Mouse (Mus musculus): ENCODE measurements at regions not wholly inside any gene's neighbourhood (a gene's known extent, or its start where the extent isn't known, plus 50 kb on each side); places are given as distances from the start of the nearest gene placed in this dataset.

DNA sequence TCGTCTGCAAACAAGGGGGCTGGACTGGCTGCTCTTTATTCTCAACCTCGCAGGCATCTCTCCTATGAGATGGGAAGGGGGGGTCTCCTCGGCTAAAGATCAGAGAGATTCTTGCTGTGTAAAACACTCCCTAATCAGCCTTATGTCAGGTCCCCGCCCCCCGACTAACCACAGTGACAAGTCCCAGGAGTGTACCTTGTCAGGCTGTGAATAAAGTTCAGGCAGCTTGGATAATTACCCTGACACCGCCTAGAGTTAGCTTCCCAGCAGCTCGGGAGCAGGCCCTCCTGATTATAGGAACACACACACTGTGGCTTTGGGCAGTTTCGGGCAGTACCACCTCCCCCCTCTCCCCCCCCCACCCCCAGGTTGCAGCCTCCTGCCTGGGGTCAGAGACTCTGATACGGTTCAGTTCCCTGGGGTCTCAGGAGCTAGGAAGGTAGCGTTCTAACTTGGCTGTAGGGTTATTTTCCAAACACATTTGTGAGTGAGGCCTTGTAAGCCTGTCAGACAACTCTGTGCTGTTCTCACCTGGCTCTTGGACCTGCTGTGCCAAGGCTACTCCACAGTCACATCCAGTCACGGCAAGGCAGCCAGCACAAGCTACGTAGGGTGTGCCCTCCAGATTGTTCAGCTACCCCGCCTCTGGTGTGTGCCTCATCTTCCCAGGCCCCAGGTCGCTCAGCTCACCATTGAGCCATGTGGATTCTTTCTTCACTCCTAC is 461.0 kb upstream of the Zmiz1 start:
- WGBS, result 70% methylated on average over 14 of the region's 14 CpGs
- no peak overlapping the region for H3K4me3 ChIP-seq (ENCODE audit: insufficient read depth, low read depth, low read length)
- H3K27ac ChIP-seq (ENCODE audit: insufficient read depth, low read depth, low read length), result no peak overlapping the region
- TF ChIP-seq POLR2A (IDR thresholded peaks at IDR 0.05; ENCODE audit: insufficient read depth, low read depth, low read length) (no peak), CTCF (IDR thresholded peaks at IDR 0.05; ENCODE audit: insufficient read depth, low read depth, low read length) (no peak)
- H3K4me1 ChIP-seq (ENCODE audit: control insufficient read depth, insufficient read depth, low read length), result peaks cover 30% of the 10 kb centered on the region

DNA sequence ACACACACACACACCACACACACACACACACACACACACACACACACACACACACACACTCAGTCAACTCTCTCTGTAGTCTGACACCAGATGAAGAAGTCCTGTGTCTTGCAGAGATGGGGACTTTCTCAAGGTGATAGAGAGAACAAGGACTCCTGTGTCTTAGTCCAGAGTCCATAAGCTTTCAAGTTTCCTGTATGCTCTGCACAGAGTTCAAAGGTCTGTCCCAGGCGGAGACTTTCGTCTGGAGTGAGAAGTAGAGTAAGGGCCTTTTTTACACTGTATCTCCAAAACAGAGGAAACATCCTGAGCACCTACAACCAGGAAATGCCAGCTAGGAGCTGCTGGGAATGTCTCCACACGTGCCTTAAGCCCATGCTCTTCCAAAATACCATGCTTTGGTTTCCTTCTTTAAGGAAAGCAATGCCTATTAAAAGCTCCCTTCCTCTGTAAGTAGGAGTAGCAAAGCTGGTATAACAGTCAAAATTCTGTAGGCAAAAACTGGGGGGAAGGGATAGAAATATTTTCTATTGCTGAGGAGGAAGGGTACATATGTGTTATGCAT is 459.9 kb upstream of the Zmiz1 start:
- Histone ChIP-seq H3K27ac (ENCODE audit: insufficient read depth, low read depth, low read length) (no peak overlapping the region), H3K4me3 (ENCODE audit: insufficient read depth, low read depth, low read length) (no peak overlapping the region), H3K4me1 (ENCODE audit: control insufficient read depth, insufficient read depth, low read length) (peaks cover 24% of the 10 kb centered on the region)
- TF ChIP-seq CTCF (IDR thresholded peaks at IDR 0.05; ENCODE audit: insufficient read depth, low read depth, low read length) (no peak), POLR2A (IDR thresholded peaks at IDR 0.05; ENCODE audit: insufficient read depth, low read depth, low read length) (no peak)
- 78% methylated on average over 3 of the region's 3 CpGs for WGBS

DNA sequence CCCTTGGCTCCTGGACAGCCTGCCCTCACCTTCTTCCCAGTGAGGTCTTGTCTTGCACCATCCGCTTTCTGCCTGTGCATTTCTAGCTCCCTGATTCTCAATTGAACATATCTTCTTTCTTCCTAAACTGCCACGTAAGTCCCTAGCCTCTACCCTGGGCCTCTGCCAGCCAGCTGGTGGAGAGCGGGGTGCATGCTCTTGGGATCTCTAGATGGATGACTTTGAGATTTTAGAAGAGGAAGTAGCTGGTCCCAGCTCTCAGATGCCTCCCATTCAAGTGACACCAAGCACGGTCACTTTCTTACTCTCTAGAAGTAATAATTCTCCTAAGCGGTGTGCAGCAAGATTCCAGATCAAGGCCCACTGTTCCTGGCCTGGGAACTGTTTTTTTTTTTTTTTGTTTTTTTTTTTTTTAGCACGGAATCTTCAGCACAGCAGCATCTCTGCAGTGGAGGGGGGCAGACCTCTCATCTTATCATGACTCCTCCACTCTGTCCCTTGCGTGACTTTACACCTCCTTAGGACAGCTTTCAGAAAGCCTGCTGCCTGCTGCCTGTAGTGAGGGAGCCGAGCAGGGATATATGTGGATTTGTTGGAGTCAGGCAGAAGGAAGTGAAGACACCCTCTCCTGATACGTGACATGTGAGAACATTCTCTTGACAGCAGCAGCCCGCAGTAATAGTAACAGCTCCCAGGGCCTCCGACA is 453.6 kb upstream of the Zmiz1 start:
- Histone ChIP-seq H3K4me1 (ENCODE audit: control insufficient read depth, insufficient read depth, low read length) (peaks cover 4% of the 10 kb centered on the region; the same call in 1 of the 2 replicates), H3K4me3 (ENCODE audit: insufficient read depth, low read depth, low read length) (no peak overlapping the region), H3K27ac (ENCODE audit: insufficient read depth, low read depth, low read length) (no peak overlapping the region)
- WGBS, result 78% methylated on average over 11 of the region's 11 CpGs
- TF ChIP-seq POLR2A (IDR thresholded peaks at IDR 0.05; ENCODE audit: insufficient read depth, low read depth, low read length), result no peak

DNA sequence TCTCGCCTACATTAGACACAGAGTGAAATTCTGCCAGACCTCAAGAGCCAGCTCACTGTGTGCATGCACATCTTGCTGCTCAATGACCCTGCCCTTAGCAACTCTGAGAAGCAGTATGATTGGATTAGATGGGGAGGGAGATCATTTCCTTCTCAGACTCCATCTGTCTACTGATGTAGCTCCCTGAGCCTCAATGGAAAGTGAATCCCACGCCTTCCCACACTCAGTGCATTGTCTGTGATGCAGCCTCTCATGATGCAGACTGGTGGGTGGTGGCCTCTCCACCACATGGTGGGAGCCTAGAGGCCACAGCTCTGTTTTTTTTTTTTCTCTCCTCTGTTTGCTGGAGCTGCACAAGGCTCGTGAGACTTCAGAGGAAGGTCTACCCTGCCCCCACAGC is 447.1 kb upstream of the Zmiz1 start:
- no peak for TF ChIP-seq CTCF (IDR thresholded peaks at IDR 0.05; ENCODE audit: insufficient read depth, low read depth, low read length)
- 61% methylated on average over 3 of the region's 3 CpGs for WGBS
- Histone ChIP-seq H3K4me3 (ENCODE audit: insufficient read depth, low read depth, low read length) (no peak overlapping the region), H3K27ac (ENCODE audit: insufficient read depth, low read depth, low read length) (no peak overlapping the region), H3K4me1 (ENCODE audit: control insufficient read depth, insufficient read depth, low read length) (peaks cover 11% of the 10 kb centered on the region)

DNA sequence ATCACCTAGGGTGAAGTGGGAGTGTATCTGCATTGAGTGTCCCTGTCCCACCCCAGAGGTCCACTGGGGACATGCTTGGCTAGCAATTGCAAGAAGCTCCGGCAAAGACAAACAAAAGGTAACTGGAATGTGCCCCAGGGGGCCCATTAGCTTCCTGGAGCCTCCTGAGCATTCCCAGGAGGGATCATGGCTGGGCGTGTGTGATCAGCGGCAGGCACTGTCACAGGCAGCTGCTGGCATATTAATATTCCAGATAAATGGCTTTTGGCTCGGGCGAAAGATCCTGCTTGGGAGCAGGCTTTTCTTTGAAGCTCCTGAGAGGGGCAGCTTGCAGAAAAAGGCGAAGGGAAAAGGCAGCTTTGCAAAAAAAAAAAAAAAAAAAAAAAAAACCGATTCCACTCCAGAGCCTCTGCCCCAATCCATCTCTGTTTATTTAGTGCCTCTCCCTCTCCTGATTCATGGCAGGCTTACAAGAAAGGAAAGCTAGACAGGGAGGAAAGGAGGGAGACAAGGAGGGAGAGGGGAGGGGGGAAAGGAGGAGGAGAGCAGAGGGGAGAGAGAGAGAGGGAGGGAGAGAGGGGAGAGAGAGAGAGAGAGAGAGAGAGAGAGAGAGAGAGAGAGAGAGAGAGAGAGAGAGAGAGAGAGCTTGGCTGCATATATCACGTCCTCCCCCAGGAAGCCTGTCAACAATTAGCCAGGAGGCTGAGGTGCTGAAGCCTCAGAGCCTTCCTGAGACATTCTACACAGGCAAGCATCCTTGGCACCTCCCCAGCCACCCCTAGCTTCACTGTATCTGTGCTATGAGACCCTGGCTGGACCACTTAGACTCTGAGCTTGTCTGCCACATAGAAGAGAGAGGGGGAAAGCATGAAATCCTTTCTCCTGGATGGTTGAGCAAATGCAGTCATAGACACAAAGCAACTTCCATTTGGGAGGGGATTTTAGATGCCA is 443.4 kb upstream of the Zmiz1 start:
- WGBS, result 21% methylated on average over 8 of the region's 8 CpGs
- no peak for TF ChIP-seq POLR2A (IDR thresholded peaks at IDR 0.05; ENCODE audit: insufficient read depth, low read depth, low read length)
- TF ChIP-seq CTCF (IDR thresholded peaks at IDR 0.05; ENCODE audit: insufficient read depth, low read depth, low read length), result no peak
- Histone ChIP-seq H3K4me1 (ENCODE audit: control insufficient read depth, insufficient read depth, low read length) (peaks cover 11% of the 10 kb centered on the region), H3K27ac (ENCODE audit: insufficient read depth, low read depth, low read length) (no peak overlapping the region), H3K4me3 (ENCODE audit: insufficient read depth, low read depth, low read length) (no peak overlapping the region)

DNA sequence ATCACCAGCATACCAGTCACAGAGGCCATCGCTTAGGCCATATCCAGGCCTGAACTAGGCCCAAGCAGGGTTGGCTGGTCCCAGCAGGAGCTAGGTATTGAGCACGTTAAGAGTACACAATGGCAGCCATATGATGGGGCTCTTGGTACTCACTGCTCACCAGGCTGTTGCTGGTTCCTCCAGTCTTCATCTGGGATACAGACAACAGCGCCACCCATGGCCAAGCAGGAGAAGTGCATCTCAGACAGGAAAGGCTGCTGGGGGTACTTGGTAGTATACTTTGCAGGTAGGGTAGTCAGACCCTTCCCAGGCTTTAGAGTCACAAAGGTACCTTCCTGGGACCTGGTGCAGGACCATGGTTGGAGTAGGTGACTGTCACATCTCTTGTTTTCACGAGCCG is 441.1 kb upstream of the Zmiz1 start:
- no peak overlapping the region for H3K4me3 ChIP-seq (ENCODE audit: insufficient read depth, low read depth, low read length)
- no peak overlapping the region for H3K27ac ChIP-seq (ENCODE audit: insufficient read depth, low read depth, low read length)
- peaks cover 8% of the 10 kb centered on the region for H3K4me1 ChIP-seq (ENCODE audit: control insufficient read depth, insufficient read depth, low read length)
- WGBS, result 87% methylated on average over 5 of the region's 5 CpGs
- TF ChIP-seq CTCF (IDR thresholded peaks at IDR 0.05; ENCODE audit: insufficient read depth, low read depth, low read length), result no peak
- TF ChIP-seq POLR2A (IDR thresholded peaks at IDR 0.05; ENCODE audit: insufficient read depth, low read depth, low read length), result no peak

DNA sequence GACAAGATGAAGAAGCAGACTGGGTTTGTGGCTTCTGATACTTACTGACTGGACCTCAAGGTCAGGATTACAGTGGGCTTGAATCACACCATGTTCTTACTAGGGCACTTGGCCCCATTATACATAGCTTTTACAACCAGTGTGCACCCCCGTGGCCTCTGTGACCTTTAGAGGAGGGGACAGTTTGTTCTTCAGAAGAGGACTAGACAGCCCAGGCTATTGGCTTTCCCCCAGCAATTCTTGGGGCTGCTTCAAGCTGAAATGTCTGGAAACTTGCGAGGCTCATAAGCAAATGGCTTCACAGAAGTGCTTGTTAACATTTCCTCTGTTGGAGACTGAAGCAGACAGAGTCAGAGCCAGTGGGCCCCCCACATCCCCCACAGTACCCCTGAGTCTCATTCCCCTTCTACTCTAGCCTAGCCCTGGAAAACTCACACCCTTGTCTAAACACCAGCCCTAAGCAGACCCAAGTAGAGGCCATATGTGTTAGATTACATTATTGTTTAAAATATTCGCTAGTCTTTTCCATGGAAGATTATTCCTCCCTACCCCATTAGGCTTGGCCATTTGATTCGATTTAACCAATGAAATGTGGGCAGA is 439.6 kb upstream of the Zmiz1 start:
- no peak for TF ChIP-seq POLR2A (IDR thresholded peaks at IDR 0.05; ENCODE audit: insufficient read depth, low read depth, low read length)
- no peak for TF ChIP-seq CTCF (IDR thresholded peaks at IDR 0.05; ENCODE audit: insufficient read depth, low read depth, low read length)
- Histone ChIP-seq H3K27ac (ENCODE audit: insufficient read depth, low read depth, low read length) (no peak overlapping the region), H3K4me3 (ENCODE audit: insufficient read depth, low read depth, low read length) (no peak overlapping the region), H3K4me1 (ENCODE audit: control insufficient read depth, insufficient read depth, low read length) (peaks cover 8% of the 10 kb centered on the region)
- WGBS, result 78% methylated on average over 4 of the region's 4 CpGs

DNA sequence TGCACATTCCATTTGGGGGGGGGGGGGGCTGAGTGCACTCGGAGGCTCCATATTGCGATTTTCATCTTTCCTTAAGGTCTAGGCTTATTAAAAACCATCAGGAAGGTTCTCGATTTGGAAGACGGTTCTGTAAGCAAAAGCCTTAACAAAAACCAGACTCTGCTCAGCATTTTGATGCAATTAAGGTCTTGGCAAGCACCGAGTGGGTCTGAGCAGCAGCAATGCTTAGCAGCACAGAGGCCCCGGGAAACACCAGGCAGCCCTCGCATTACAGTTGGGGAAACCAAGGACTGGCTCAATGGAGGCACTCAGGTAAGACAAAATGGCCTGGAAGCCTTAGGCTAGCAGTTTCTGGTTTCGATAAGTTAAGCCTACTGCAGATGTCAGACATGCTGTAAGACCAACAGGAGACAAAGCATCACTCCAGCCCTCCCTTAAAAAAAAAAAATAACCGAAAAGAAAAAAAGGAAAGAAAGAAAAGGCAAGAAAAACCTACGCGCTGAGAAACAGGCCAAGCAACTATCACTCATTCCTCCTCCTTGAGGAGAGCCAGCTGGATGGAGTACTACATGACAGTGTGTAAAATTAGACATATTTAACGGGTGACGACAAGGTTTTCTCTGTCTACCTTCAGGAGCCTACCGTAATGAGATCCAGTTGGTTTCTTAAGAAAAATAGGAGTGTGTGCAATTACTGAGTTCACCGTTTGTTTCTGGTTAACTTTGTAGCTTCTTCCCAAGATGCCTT is 436.3 kb upstream of the Zmiz1 start:
- H3K4me1 ChIP-seq (ENCODE audit: control insufficient read depth, insufficient read depth, low read length), result no peaks in the 10 kb centered on the region; the same call in 1 of the 2 replicates
- WGBS, result 66% methylated on average over 15 of the region's 15 CpGs
- H3K4me3 ChIP-seq (ENCODE audit: insufficient read depth, low read depth, low read length), result no peak overlapping the region
- TF ChIP-seq POLR2A (IDR thresholded peaks at IDR 0.05; ENCODE audit: insufficient read depth, low read depth, low read length), result no peak
- no peak for TF ChIP-seq CTCF (IDR thresholded peaks at IDR 0.05; ENCODE audit: insufficient read depth, low read depth, low read length)
- H3K27ac ChIP-seq (ENCODE audit: insufficient read depth, low read depth, low read length), result no peak overlapping the region

All from olfactory bulb, adult 2 months (tissue).